Mouse (Mus musculus) CH12F3 (cell line): ENCODE measurements around the gene Sf3b3.

Experiments used
- in situ Hi-C: fragments of 300-500 bp; cut with MboI; formaldehyde crosslinking; loops from 2 replicates; pipeline ENCODE4 v1.14.3; 2020; ENCODE audit warnings: low sequenced_read_pairs

The Sf3b3 gene

DNA sequence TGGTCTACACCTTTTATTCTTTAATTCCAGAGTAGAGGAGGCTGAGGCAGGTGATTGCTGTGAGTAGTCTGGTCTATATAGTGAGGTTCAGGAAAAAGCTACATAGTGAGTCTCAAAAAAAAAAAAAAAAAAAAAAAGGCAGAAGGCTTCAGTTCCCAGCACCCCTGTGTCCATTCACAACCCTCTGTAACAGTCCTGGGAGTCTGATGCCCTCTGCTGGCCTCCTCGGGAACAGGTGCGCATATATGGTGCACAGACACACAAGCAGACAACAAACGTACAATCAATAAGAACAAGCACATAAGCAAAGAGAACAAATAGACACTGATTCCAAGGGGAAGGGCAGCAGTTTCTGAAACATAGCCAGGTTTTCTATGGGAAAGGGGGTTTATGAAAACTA is 70.3 kb downstream of the Sf3b3 start:
- in situ Hi-C loops: no loop called here

DNA sequence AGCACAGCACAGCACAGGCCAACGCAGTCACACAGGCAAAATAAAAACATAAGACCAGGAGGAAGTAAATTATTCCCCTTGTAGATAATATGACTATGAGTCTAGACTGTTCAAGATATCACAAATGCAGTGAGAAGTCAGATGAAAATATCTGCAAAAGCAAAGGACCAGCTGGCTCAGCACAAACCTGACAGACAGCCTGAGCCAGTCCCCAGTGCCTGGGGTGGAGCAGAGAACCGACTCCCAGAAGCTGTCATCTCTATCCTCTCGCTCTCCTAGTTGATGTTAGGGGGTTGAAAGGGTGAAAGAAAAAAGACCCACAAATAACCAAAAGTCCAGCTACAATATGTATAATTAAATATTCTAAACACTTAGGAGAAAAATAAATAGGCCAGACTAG is 70.9 kb downstream of the Sf3b3 start:
- in situ Hi-C loops: no loop called here

DNA sequence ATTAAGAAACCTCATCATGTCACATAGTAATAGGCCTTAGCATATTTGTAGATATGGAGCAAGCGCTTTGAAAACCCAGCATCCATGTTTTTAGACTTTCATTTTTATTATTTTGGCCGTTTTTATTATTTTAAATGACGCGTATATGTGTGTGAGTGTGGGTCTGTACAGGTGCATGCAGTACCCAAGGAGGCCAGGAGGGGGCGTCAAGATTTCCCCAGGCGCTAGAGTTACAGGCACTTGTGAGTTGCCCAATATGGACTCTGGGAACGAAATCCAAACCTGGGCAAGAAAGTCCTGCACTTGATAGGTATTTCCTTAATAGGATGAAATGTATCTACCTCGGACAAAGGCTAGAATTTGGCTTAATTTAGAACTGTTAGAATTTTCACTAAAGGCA is 71.3 kb downstream of the Sf3b3 start:
- in situ Hi-C loops: no loop called here

DNA sequence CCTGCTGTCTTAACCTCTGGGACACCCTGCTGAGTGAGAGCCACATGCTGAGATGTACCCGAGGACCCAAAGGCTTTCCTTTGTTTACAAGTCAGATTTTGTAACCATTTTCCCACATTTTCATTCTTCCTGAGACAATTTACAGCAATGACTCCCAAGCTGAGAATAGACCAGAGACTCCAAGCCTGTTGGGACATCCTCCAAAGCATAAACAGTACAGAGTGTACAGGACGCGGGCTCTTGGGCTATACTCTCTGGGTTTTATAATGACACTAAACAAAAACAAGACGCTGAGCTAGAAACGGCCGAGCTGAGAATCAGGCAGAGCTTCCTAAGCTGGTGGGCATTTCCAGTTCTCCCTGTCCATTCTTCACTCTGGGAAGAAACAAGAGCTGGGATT is 71.9 kb downstream of the Sf3b3 start:
- in situ Hi-C loops: no loop called here

DNA sequence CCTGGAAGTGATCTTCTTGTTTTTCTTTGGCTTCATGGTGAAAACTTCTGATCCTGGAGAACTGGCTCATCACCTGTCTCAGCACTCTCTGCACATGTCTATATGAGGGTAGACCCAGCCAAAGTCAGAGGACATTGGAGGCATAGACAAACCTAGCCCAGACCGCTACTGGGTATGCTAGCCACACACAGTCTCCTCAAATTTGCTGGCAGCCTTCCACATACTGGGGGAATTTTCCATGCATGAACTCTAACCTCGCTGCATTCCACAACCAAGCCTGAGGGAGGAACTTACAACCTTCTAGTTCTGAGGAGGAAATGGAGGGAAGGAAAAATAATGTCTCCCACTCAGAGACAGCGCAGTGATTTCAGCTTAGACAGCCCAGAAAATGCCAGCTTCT is 72.5 kb downstream of the Sf3b3 start:
- in situ Hi-C loops: no loop called here

DNA sequence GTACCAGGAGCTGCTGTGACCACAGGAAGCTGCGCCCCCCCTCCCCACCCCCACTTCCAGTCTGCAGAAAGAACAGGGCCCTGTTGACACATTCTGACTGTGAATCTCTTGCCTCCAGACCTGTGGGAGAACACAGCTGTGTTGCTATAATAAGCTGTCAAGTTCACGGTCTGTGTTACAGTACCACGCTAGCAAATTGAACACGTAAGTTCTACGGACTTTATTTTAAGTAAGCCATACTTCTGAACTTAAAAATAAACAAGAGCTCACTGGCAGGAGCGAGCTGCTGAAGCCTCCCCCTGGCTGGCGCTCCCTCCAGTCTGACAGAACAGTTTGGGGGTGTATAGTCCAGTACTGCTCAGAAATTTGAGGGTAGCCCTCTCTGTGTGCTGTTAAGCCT is 74.1 kb downstream of the Sf3b3 start:
- in situ Hi-C loops: no loop called here

DNA sequence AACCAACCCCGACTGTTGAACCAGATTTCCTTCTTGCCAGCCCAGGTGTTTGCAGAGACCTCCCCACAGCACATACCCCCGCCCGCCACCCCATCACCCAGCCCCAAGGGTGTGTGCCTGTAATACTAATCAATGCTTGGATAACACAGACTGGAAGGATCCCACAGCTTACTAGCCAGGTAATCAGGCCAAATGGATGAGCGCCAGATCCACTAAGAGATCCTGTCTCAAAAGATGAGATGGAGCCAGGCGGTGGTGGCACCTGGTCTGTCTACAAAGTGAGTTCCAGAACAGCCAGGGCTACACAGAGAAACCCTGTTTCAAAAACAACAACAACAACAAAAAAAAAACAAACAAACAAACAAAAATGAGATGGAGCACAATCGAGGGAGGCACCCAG is 79.3 kb downstream of the Sf3b3 start:
- in situ Hi-C loops: no loop called here

DNA sequence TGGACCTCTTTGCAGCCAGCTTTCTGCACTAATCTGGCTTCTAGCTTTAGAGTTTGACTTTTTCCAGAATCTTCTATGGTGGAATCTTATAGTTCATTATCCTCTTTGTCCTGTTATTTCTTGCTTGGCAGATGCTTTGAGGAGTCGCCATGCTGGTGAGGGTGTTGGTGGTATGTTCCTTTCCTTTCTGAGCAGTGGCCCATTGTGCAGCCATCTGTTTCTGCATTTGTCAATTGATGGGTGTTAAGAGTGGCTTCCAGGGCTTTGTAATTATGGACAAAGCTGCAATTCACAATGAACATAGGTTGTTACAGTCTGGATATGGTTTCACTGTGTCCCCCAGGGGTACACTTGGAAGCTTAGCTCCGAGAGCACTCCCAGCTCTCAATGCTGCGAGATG is 81.9 kb downstream of the Sf3b3 start:
- in situ Hi-C loops: no loop called here

DNA sequence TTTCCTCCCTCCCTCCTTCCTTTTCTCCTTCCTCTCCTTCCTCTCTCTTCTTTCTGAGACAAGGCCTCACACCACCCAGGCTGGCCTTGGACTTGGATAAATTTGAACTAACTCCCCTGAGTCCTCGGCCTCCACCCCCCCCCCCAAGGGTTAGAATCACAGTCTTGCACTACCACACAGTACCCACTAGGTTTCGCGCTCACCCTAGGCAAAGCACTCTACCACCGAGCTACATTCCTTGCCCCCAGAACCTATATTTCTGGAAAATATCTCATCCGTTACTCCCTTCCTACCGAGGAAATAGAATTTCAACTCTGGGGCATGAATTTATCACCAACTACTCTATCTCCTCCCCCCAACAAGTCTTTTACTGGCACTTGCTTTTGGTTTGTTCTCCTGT is 84.6 kb downstream of the Sf3b3 start:
- in situ Hi-C loops: no loop called here

DNA sequence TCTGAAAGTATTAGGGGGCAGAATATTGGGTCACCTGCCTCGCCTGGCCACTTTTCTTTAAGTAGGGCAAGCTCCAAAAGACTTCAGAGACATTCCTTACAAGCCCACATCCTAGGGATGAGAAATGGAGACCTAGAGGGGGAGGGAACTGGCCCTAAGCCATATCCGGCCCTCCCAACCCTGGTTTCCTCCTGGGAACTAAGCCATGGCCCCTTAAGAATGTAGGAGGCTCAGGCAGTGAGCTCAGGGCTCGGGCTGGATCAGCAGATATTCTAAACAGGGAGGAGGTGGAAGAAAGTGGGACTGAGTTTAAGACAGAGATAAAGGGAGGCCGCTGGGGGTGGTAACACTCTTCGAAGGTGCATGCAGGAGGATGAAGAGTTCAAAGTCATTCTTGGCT is 85.4 kb downstream of the Sf3b3 start:
- in situ Hi-C loops: no loop called here

DNA sequence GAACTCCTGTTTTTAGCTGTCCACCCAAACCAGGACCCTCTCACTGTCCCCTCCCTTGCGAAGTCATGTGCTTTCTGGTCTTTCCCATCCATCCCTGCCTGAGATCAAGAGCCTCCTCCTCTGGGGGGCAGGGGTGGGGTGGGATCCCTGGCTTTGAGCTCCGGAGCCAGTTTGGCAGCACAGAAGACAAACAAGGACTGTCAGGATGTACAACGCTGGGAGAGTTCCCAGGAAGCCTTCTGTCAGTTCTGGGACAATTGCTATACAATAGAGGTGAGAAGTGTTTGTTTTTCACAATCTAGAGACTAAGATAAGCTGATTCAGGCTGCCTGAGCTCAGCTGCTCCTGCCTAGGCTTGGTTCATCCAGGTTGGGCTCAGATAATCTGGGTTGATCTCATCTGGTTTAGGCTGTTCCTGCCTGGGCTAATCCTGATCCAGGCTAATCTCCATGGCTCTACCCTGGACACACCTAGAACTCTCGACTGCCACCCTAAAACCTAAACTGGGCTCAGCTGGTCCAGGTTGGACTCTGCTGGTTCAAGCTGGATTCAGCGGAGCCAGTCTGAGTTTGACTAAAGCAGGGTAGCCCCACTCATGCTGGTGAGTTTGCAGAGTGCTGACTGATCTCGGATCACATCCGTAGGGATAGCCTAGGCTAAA is 86.2 kb downstream of the Sf3b3 start:
- in situ Hi-C loops: no loop called here
